Mouse (Mus musculus) liver (tissue): ENCODE results near the gene Sectm1a.
"Not testable (repeated sequence)": the region's sequence is repeated elsewhere in the genome, so short reads cannot be mapped to it uniquely, and the experiment has no call there.

Source experiments
- DNase-seq: peaks from one replicate; pipeline ENCODE4 v3.0.0-alpha.2; 2020; ENCODE audit warnings: mixed read lengths

Gene Sectm1a

DNA sequence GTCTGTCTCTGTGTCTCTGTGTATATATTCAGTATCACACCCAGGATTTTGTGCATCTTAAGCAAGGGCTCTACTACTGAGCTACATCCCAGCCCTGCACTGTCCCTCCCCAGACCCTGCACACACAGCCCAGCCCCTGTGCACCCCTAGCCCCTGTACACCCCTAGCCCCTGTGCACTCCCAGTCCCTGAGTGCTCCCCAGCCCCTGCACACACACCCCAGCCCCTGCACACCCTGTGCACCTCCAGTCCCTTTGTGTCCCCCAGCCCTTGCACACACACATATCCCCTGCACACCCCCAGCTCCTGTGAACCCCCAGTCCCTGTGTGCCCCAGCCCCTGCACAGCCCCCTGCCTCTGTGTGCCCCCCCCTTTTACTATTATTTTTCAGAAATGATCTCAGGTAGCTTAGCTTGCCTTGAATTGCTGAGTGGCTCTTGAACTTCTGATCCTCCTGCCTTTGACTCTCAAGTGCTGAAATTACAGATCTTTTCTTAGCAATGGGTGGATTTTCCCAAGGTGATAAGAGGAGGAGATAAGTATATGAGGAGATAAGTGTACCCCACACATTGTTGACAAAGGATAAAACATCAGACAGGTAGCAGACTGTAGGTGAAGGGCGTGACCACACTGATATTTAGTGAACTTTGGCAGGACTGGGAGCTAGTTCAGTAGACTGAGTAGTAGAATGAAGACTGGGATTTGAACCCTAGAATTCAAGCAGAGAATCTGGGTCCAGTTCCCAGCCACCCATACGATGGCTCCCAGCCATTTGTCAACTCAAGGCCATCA, 8.9 kb upstream of the Sectm1a start:
- DNase-seq, result no peak

GRCm38 (mm10) chr11:121088997-121089396, 8.0 kb upstream of the Sectm1a start:
- DNase-seq, result no peak

DNA sequence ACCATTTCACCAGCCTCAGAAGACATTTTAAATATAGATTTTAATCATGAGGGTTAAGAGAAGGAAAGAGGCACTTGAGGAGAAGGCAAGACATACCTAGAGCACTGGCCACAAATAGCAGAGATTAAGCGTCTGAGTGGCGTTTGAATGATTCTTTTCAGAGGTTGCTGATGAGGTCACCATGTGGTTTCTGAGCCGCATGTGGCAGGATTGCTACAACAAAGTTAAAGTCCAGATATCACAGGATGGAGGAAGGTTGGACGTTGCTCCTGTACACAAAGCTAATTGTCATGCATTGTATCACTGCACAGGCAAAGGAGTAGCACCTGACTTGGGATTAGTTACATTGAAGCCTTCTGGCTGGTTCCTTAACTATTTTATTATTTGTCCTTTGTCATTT, 5.3 kb upstream of the Sectm1a start:
- no peak for DNase-seq

DNA sequence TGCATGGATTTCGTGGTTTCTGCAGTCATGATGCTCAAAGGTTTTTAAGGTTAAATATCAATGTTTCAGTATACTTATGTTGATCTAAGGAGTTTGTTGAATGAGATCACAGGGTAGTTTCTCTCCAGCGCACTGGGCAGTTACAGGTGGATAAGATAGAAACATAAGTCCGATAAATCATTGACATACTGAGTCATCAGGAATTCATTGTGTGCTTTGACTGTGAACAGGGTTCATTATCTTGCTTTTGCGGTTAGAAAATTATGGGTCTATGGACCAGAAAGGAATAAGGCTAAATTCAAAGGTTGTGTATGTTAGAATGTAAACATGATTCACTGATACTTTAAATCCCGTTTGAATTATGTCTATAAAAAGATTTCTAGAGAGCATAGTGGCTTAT, 4.2 kb upstream of the Sectm1a start:
- no peak for DNase-seq

GRCm38 (mm10) chr11:121082857-121083500, 2.0 kb upstream of the Sectm1a start:
- no peak for DNase-seq

DNA sequence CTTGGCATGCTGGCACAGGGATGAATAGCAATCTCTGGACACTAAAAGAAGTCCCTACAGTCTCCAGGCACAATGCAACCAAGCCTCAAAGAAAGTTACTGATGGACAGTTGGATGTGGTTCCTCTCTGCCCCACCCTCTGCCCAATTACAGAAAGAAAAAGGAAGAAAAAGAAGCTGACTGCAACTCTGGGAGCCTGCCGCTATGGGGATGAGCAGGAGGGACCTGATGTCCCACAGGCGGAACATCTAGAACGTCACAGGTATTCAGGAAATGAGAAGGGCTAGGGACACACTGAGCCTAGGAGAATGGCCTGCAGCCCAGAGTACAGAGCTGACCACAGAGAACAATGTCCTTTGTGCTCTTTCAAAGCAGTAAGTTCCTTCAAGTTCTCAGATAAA, 1.2 kb upstream of the Sectm1a start:
- no peak for DNase-seq

DNA sequence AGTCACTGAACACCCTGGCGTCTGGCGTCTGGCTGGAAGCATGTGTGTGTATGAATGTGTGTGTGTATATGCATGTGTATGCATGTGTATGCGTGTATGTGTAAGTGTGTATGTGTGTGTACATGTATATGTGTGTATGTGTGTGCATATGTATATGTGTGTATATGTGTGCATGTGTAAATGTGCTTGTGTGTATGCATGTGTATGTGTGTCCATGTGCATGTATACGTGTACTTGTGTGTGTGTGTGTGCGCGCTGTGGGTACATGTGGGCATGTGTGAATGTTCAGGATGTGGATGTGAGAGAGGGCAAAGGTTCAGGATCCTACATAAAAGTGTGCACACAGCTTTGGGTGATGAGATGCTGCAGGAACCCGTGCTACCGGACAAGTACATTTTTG, 690 bp downstream of the Sectm1a start:
- DNase-seq, result no peak

DNA sequence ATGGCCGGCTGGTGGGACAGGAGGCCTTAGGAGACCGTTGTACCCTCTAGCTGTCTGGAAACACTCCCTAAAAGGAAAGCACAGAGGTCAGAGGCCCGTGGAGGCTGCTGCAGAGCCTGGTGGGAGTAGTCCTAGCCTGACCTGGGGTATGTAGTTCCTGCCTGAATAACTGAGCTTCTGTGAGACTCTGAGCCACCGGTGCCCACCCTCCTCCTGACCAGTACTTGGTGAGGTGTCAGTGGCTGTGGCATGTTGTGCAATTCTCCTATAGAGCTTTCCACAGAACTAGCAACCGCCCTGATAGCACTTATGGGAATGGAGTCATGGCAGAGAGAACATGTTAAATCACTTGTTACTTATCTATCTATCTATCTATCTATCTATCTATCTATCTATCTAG, 5.4 kb downstream of the Sectm1a start:
- DNase-seq, result no peak

- DNase-seq, result not testable (repeated sequence)
Measured at GRCm38 (mm10) chr11:121069662-121070061, 11.4 kb downstream of the Sectm1a start.

DNA sequence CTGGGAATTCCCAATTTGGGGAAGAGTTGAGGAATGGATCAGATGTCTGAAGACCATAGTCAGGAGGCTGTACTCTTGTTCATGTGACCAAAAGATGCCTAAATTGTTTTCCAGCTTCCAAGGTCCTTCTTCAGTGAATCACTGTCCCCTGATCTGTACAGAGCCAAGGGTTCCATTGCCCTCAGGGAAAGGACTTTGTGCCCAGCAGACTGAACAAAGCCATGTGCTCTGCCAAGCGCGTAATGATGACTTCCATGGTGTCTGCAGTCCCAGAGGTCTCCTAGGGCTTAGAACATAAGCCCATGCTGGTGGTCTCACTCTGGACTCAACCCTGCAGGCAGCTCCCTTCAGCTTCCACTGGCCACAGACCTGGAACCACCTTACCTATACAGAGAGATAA, 13.1 kb downstream of the Sectm1a start:
- DNase-seq, result no peak

GRCm38 (mm10) chr11:121064197-121064596, 16.8 kb downstream of the Sectm1a start:
- DNase-seq, result no peak

GRCm38 (mm10) chr11:121063379-121063778, 17.6 kb downstream of the Sectm1a start, which contains the start of gene Sectm1b:
Sectm1b (minus strand) TSS chr11:121063569.
- DNase-seq, result no peak

GRCm38 (mm10) chr11:121061615-121062014, 19.4 kb downstream of the Sectm1a start:
- no peak for DNase-seq

DNA sequence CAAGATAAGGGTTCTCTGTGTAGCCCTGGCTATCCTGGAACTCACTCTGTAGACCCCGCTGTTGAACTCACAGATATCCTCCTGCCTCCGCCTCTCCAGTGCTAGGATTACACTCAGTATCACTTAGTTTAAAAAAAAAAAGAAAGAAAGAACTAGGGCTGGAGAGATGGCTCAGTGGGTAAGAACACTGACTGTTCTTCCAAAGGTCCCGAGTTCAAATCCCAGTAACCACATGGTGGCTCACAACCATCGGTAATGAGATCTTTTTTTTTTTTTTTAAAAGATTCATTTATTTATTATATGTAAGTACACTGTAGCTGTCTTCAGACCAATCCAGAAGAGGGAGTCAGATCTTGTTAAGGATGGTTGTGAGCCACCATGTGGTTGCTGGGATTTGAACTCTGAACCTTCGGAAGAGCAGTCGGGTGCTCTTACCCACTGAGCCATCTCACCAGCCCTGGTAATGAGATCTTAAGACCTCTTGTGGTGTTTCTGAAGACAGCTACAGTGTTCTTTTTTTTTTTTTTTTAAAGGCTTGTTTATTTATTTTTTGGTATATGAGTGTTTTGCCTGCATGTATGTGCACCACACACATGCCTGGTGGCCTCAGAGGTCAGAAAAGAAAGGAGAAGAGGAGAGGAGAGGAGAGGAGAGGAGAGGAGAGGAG, 20.5 kb downstream of the Sectm1a start:
- DNase-seq, result not testable (repeated sequence)

GRCm38 (mm10) chr11:121059471-121059870, 21.5 kb downstream of the Sectm1a start:
- DNase-seq, result no peak

- no peak for DNase-seq
Measured at GRCm38 (mm10) chr11:121058956-121059355, 22.1 kb downstream of the Sectm1a start.

DNA sequence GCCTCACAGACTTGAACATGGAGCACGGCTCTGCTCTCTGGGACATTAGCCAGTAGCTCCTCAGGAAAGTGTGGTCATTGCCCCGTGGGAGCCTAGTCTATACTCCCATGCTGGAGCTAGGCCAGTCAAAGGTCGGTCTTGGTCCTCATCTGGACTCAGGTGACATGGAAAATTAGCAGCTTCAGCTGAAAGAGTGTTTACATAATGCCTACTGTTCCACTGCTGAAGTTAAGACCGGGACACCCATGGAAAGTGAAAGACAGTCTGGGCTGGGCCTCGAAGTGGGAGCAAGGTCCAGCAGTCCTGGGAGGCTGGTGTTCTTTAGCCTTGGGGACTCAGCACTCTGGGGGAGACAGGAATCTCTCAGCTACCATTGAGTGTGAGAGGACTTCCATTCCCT, 22.9 kb downstream of the Sectm1a start:
- DNase-seq, result no peak

DNA sequence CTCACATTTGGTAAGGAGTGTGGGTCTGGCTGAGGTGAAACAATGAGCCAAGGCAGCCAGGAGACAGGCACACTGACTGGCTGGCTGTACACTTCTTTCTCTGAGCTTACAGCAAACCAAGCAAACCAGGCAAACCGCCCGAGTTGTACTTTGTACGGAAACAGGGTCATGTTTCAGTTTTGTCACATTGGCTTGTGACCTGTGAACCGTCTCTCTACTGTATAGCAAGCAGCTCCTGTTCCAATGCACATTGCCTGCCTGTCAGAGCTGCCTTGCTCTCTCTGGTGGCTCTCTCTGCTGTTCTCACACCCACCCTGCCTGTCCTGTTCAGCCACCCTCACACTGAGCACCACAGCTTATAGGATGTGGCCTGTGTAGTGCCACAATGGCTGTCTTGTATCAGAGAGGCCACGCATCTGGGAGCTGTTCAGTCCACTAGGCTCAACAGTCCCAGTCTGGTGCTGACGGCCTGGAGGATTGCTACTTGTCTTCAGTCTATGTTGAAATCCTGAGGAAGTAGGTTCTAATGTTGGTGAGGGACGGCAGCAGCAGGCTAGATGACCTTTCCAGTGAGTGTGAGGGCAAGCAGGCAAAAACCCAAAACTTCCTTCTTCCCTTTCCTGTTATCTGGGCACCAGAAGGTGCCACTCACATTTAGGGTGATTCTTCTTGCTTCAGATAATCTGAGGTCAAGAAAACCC, 24.3 kb downstream of the Sectm1a start:
- DNase-seq, result peak; percentile 36

DNA sequence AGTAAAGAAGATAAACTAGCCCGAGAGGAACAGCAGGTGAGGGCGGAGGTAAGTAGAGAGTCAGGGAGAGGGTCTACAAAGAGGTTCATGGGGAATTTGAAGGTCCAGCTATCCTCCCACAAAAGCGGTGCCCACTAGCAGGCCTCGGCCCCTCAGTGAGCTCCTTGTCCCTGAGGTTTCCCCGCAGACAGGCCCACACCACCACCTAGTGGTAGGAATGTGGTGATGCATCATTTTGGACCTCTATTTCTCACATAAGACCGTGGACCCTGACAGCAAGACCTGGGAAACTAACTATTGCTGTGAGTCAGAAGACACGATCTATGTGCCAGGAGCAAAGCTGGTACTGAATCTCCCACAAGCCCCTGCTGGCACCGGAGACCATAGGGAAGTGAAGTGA, 27.5 kb downstream of the Sectm1a start:
- DNase-seq, result peak; percentile 72

DNA sequence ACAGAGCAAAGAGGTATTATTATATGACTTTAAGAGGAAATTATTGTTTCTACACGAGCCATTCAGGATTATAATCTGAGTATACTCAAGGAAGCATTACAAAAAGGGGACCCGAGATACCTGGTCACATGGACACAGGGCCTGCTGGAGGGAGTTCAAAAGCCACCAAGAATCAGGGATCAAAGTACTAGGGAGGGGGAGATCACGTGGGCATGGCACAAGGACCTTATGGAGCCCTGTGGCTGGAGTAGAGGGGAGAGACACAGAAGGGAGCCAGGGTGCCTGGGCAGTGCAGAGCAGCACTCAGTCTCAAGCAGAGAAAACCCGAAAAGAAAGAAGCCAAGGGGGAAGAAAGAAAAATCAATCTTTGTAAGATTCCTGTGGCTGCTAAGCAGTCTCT, 28.6 kb downstream of the Sectm1a start:
- DNase-seq, result no peak

- no peak for DNase-seq
Measured at GRCm38 (mm10) chr11:121051793-121052192, 29.2 kb downstream of the Sectm1a start.

DNA sequence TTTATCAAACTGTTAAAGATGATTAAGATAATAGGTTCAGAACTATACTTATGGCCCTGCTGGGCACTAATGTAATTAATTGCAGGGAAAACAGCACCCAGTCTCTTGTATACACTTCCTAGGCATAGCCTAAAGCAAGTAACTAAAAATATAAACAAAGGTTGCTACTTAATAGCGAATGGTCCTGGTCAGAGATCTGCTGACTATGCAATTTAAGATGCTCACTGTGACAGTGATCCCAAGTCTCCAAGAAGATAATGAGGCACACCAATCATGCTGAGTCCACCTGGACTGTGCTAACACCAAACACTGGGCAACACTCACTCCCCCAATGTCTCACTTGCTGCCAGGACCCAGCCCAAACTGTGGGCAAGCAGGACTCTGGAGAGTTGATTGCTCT, 31.2 kb downstream of the Sectm1a start:
- no peak for DNase-seq

- no peak for DNase-seq
Measured at GRCm38 (mm10) chr11:121047826-121048399, 33.1 kb downstream of the Sectm1a start.
